Mouse (Mus musculus) heart, adult 8-10 months (tissue): ENCODE measurements around the gene Tada3. TPM values are rescaled to one million over a fixed set of nuclear protein-coding genes. Genes with fewer than 3 reads are reported as not detected.
A peak's percentile ranks its signal among the peaks of the same experiment; 100 is the strongest.
"Not testable (repeated sequence)": the region's sequence is repeated elsewhere in the genome, so short reads cannot be mapped to it uniquely, and the experiment has no call there.

Experiments
- DNase-seq: peaks from one replicate; pipeline ENCODE4 v3.0.0; 2022; ENCODE audit warnings: low spot score
- microRNA-seq: library from miRNA; unstranded; fragments of <30 nt; microRNA quantifications from one replicate; pipeline ENCODE4 v1.2.0, GENCODE M21; 2022
- total RNA-seq, 4 experiments: library from RNA; stranded (reverse); gene quantifications; 2 replicates each; pipeline ENCODE4 v1.2.4; 2022

The Tada3 gene
- total RNA-seq, 4 experiments from 2014 or later: 20.7 to 23.8 (median 23.2) TPM

- peak; percentile 86 for DNase-seq
Measured at GRCm38 (mm10) chr6:113343177-113344092, 34.2 kb downstream of the Tada3 start, which contains the start of gene Camk1. TSS of gene Camk1 (minus strand) at chr6:113343984.

- no peak for DNase-seq
Measured at GRCm38 (mm10) chr6:113342297-113342696, 35.4 kb downstream of the Tada3 start.

- DNase-seq: peak; percentile 37
Measured at GRCm38 (mm10) chr6:113341574-113341973, 36.1 kb downstream of the Tada3 start.

GRCm38 (mm10) chr6:113336852-113337620 lies 40.6 kb downstream of the Tada3 start:
- peak; percentile 42 for DNase-seq

DNA sequence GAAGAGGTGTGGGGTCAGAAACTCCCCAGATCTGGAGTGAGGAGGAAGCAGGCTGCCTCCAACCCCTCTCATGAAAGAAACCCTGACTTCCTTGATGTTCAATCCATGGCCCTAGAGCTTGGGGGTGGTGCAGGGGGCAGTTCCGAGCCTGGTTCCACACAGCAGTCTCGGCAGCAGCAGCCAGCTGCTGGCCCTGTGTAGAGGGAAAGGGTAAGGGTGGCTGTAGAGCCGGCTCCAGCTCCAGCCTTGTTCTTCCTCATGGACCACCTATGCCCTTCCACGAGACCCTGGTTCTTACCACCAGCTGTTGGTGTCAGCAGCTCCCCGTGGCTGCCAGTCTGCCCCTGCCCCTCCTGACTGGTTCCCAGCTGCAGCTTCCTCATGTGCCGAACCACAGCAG lies 43.5 kb downstream of the Tada3 start:
- no peak for DNase-seq

GRCm38 (mm10) chr6:113333137-113333950 lies 44.3 kb downstream of the Tada3 start:
- DNase-seq: peak; percentile 52

- not testable (repeated sequence) for DNase-seq
Measured at GRCm38 (mm10) chr6:113332734-113333133, 44.9 kb downstream of the Tada3 start.

- no peak for DNase-seq
Measured at GRCm38 (mm10) chr6:113331721-113332120, 46.0 kb downstream of the Tada3 start.

DNA sequence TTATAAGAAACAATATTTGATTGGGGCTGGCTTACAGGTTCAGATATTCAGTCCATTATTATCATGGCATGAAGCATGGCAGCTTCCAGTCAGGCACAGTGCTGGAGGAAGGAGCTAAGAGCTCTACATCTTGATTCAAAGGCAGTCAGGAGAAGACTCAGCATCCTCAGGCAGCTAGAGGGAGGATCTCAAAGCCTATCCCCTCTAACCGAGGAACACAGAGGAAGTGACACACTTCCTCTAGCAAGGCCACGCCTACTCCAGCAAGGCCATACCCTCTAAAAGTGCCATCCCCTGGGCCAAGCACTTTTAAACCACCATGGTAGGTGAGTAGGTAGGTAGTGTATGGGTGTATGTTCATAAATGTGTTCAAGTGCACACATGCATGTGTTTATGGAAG lies 47.1 kb downstream of the Tada3 start:
- no peak for DNase-seq

- no peak for DNase-seq
Measured at GRCm38 (mm10) chr6:113329396-113329795, 48.3 kb downstream of the Tada3 start.

GRCm38 (mm10) chr6:113326533-113327315 lies 51.0 kb downstream of the Tada3 start, which contains the start of gene Ogg1:
TSS of gene Ogg1 (plus strand) at chr6:113326972.
- DNase-seq: peak; percentile 99

Small RNAs within 50 kb of the gene (microRNA-seq; reads per million reads assigned to microRNA genes)
- not detected for gene Gm24387

Other genes with a start within 250 kb of the Tada3 start
- under 1 TPM; 0.29 to 0.59 (median 0.32) TPM for gene Lhfpl4, start 182.5 kb downstream of the Tada3 start, total RNA-seq
- gene Mtmr14, start 140.0 kb downstream of the Tada3 start, total RNA-seq: 10 to 100 TPM; 15.1 to 18.3 (median 16.5) TPM
- under 1 TPM in 1 of 4 experiments, not detected in 3; 0.25 TPM for gene Cpne9, start 95.6 kb downstream of the Tada3 start, total RNA-seq
- 10 to 100 TPM; 13.2 to 16.0 (median 14.7) TPM for gene Brpf1, start 70.7 kb downstream of the Tada3 start, total RNA-seq
- gene Ogg1, start 50.9 kb downstream of the Tada3 start, total RNA-seq: 1 to 10 TPM; 4.8 to 6.6 (median 5.0) TPM
- 10 to 100 TPM; 60.0 to 79.3 (median 71.7) TPM for gene Camk1, start 33.9 kb downstream of the Tada3 start, total RNA-seq
- 10 to 100 TPM; 58.5 to 72.8 (median 62.0) TPM for gene Arpc4, start 232 bp upstream of the Tada3 start, total RNA-seq
- 1 to 10 TPM in 1 of 4 experiments, under 1 TPM in 3; 0.44 to 1.0 (median 0.76) TPM for gene Ttll3, start 11.4 kb upstream of the Tada3 start, total RNA-seq
- 10 to 100 TPM in 3 of 4 experiments, 1 to 10 TPM in 1; 8.2 to 11.7 (median 11.2) TPM for gene Rpusd3, start 41.5 kb upstream of the Tada3 start, total RNA-seq
- 1 to 10 TPM; 3.1 to 5.7 (median 4.6) TPM for gene Cidec, start 57.9 kb upstream of the Tada3 start, total RNA-seq
- gene Jagn1, start 64.7 kb upstream of the Tada3 start, total RNA-seq: 10 to 100 TPM; 21.0 to 21.4 (median 21.1) TPM
- 1 to 10 TPM in 2 of 4 experiments, under 1 TPM in 2; 0.60 to 2.0 (median 1.1) TPM for gene Il17re, start 80.6 kb upstream of the Tada3 start, total RNA-seq
- gene Il17rc, start 93.5 kb upstream of the Tada3 start, total RNA-seq: 1 to 10 TPM; 5.6 to 9.9 (median 7.5) TPM
- 10 to 100 TPM; 53.9 to 63.4 (median 59.2) TPM for gene Creld1, start 105.4 kb upstream of the Tada3 start, total RNA-seq
- not detected for gene Prrt3, start 124.0 kb upstream of the Tada3 start, total RNA-seq
- 10 to 100 TPM; 56.4 to 60.9 (median 57.3) TPM for gene Emc3, start 153.8 kb upstream of the Tada3 start, total RNA-seq
- under 1 TPM; 0.06 to 0.79 (median 0.18) TPM for gene Fancd2, start 153.8 kb upstream of the Tada3 start, total RNA-seq
- gene Fancd2os, start 222.8 kb upstream of the Tada3 start, total RNA-seq: not detected
- 10 to 100 TPM; 68.5 to 83.3 (median 75.0) TPM for gene Brk1, start 226.9 kb upstream of the Tada3 start, total RNA-seq
- gene Vhl, start 246.1 kb upstream of the Tada3 start, total RNA-seq: 10 to 100 TPM in 1 of 4 experiments, 1 to 10 TPM in 3; 8.4 to 10.7 (median 9.4) TPM